Mouse (Mus musculus) cortical plate, adult 2 months (tissue): ENCODE measurements at regions not wholly inside any gene's neighbourhood (a gene's known extent, or its start where the extent isn't known, plus 50 kb on each side); places are given as distances from the start of the nearest gene placed in this dataset.

Source experiments
- H3K27ac ChIP-seq: fragments of 200-500 bp; 2 replicates; pipeline ENCODE4 v1.5.1; 2012; ENCODE audit warnings: low read length, control low read depth, inconsistent platforms; ENCODE audit not compliant: insufficient read depth
- H3K4me1 ChIP-seq: fragments of 200-500 bp; 2 replicates; pipeline ENCODE4 v1.6.1; 2011; ENCODE audit warnings: low read length; ENCODE audit not compliant: control insufficient read depth, insufficient read depth
- H3K4me3 ChIP-seq: fragments of 200-500 bp; 2 replicates; pipeline ENCODE4 v1.5.1; 2011; ENCODE audit warnings: mild to moderate bottlenecking, low read length, control low read depth; ENCODE audit not compliant: insufficient read depth
- CTCF ChIP-seq: fragments of 200-500 bp; IDR thresholded peaks from 2 replicates; pipeline ENCODE4 v1.5.1; 2011; ENCODE audit warnings: mild to moderate bottlenecking, control low read depth, low read length; ENCODE audit not compliant: insufficient read depth; ENCODE audit errors: extremely low read depth
- POLR2A ChIP-seq: fragments of 200-500 bp; IDR thresholded peaks from 2 replicates; pipeline ENCODE4 v1.6.1; 2011; ENCODE audit warnings: mild to moderate bottlenecking, low read length, control low read depth; ENCODE audit not compliant: insufficient read depth; ENCODE audit errors: extremely low read depth

GRCm38 (mm10) chr4:91180241-91181096 lies 220.1 kb downstream of the Elavl2 start:
- H3K4me1 ChIP-seq = no peaks in the 10 kb centered on the region
- no peak overlapping the region for H3K27ac ChIP-seq
- no peak overlapping the region for H3K4me3 ChIP-seq
- no peak for TF ChIP-seq POLR2A
- no peak for TF ChIP-seq CTCF

GRCm38 (mm10) chr4:91164280-91165121 lies 236.1 kb downstream of the Elavl2 start:
- Histone ChIP-seq H3K4me1 (no peaks in the 10 kb centered on the region), H3K4me3 (no peak overlapping the region), H3K27ac (no peak overlapping the region)
- TF ChIP-seq CTCF (no peak), POLR2A (no peak)

GRCm38 (mm10) chr4:91157047-91157446 lies 243.5 kb downstream of the Elavl2 start:
- Histone ChIP-seq H3K4me3 (no peak overlapping the region), H3K4me1 (no peaks in the 10 kb centered on the region), H3K27ac (no peak overlapping the region)
- TF ChIP-seq POLR2A (no peak), CTCF (no peak)

GRCm38 (mm10) chr4:91144666-91145065 lies 255.9 kb downstream of the Elavl2 start:
- H3K4me1 ChIP-seq = no peaks in the 10 kb centered on the region
- TF ChIP-seq CTCF (no peak), POLR2A (no peak)
- H3K4me3 ChIP-seq = no peak overlapping the region
- H3K27ac ChIP-seq = no peak overlapping the region

DNA sequence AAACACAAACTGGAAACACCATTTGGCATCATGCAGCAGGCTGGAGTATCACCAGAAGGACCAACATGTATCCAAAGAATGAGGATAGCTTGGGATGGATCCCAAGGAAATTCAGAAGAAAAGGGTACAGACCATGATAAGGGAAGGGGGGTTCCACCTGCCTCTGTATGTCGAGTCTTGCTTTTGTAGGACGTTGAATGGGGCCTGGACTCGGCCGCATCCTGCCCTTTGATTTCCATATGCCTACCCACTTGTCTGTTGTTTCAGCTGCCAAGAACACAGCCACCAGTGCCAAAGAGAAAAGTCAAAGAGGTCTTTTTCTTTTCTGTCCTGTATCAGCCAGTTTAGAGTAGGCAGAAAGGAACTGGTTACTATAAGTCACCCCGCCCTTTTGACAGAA lies 256.7 kb downstream of the Elavl2 start:
- Histone ChIP-seq H3K4me1 (no peaks in the 10 kb centered on the region), H3K4me3 (no peak overlapping the region), H3K27ac (no peak overlapping the region)
- no peak for TF ChIP-seq CTCF
- TF ChIP-seq POLR2A = no peak

- H3K27ac ChIP-seq = no peak overlapping the region
- TF ChIP-seq POLR2A (no peak), CTCF (no peak)
- no peak overlapping the region for H3K4me3 ChIP-seq
- H3K4me1 ChIP-seq = no peaks in the 10 kb centered on the region; the same call in 1 of the 2 replicates
Measured at GRCm38 (mm10) chr4:91135327-91135726, 265.3 kb downstream of the Elavl2 start.

- no peak overlapping the region for H3K27ac ChIP-seq
- no peak for TF ChIP-seq CTCF
- TF ChIP-seq POLR2A = no peak
- no peaks in the 10 kb centered on the region; the same call in 1 of the 2 replicates for H3K4me1 ChIP-seq
- H3K4me3 ChIP-seq = no peak overlapping the region
Measured at GRCm38 (mm10) chr4:91132266-91132665, 268.3 kb downstream of the Elavl2 start.

GRCm38 (mm10) chr4:91120277-91120676 lies 280.3 kb downstream of the Elavl2 start:
- Histone ChIP-seq H3K4me3 (no peak overlapping the region), H3K27ac (no peak overlapping the region), H3K4me1 (no peaks in the 10 kb centered on the region)
- TF ChIP-seq CTCF (no peak), POLR2A (no peak)

GRCm38 (mm10) chr4:91116807-91117609 lies 283.6 kb downstream of the Elavl2 start:
- Histone ChIP-seq H3K27ac (no peak overlapping the region), H3K4me1 (no peaks in the 10 kb centered on the region; the same call in 1 of the 2 replicates), H3K4me3 (no peak overlapping the region)
- TF ChIP-seq CTCF (no peak), POLR2A (no peak)
